Comparison of ENCODE assay signal across 12 mouse cellular contexts in the genomic region with DNA sequence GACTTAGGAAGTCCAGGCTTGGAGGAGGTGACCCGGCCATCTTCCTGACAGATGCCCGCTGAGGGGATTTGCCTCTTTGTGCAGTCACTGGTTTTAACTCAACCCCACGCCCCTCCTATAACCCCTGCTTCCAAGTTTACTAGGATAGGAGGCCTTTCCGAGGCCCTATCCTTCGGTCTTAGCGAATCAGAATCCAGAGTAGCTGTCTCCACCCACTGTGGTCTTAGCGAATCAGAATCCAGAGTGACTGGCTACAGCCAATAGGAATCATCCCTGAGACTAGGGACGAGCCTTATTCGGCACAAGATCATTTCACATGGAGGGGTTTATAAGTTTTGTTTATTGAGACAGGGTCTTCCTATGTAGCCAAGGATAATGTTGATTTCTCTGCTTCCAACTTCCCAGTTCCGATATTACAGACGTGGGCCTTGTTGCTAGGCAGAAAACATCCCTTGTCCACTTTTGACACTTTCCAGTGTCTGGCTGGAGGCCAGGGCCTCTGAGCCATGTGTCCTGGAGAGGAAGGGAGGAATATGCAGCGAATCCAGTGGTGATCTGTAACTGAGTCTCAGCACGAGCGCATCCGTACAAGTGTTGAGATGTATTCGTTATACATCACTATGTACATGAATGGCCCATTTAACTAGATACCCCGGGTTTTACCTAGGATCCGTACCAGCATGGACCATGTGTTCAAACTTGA. TPM values are rescaled to one million over a fixed set of nuclear protein-coding genes. Genes with fewer than 3 reads are reported as not detected.
DNase-seq lines count a peak whose midpoint lies in the region; ATAC-seq lines count a peak whose summit lies in the region.
"Had no signal": no experiment of that assay in that cellular context is flagged by ENCODE, and none has a peak within 500 bp of the region (broad histone marks: within the 10 kb centered on the region; RNA-seq: fewer than 3 reads in every experiment).

No protein-coding gene starts in this region.

- ATAC-seq in midbrain, embryonic 13.5 days: no peak
- ATAC-seq in heart, embryonic 14.5 days (ENCODE audit: insufficient number of reproducible peaks, insufficient read depth, low FRiP score, low read depth): peak; percentile 58
- ATAC-seq in stomach, embryonic 16.5 days (ENCODE audit: insufficient read depth, low FRiP score): peak; percentile 31; the same call in 1 of the 2 replicates
- ATAC-seq in forebrain, embryonic 13.5 days: no peak
- ATAC-seq: forebrain, embryonic 15.5 days had no signal

- no peaks in the 10 kb centered on the region for H3K36me3 ChIP-seq in midbrain, embryonic 10.5 days
- no peaks in the 10 kb centered on the region for H3K36me3 ChIP-seq in midbrain, embryonic 13.5 days
- no peaks in the 10 kb centered on the region for H3K36me3 ChIP-seq in heart, embryonic 14.5 days (ENCODE audit: control insufficient read depth, insufficient read depth, low read length)
- no peaks in the 10 kb centered on the region for H3K36me3 ChIP-seq in stomach, embryonic 16.5 days (ENCODE audit: control insufficient read depth, insufficient read depth, low read length)
- H3K36me3 ChIP-seq in forebrain, embryonic 13.5 days (ENCODE audit: poor library complexity, severe bottlenecking): no peaks in the 10 kb centered on the region
- H3K36me3 ChIP-seq: forebrain, embryonic 15.5 days; hindbrain, embryonic 12.5 days had no signal

- H3K4me2 ChIP-seq in midbrain, embryonic 13.5 days (replicated peaks): no peak overlapping the region
- H3K4me2 ChIP-seq in heart, embryonic 14.5 days (ENCODE audit: low read length): no peak overlapping the region
- H3K4me2 ChIP-seq in stomach, embryonic 16.5 days (ENCODE audit: low read depth, low read length): no peak overlapping the region
- H3K4me2 ChIP-seq in forebrain, embryonic 13.5 days: no peak overlapping the region
- H3K4me2 ChIP-seq: forebrain, embryonic 15.5 days; hindbrain, embryonic 12.5 days had no signal

- H3K4me3 ChIP-seq in midbrain, embryonic 10.5 days: no peak overlapping the region; the same call in 1 of the 2 replicates
- H3K4me3 ChIP-seq in midbrain, embryonic 13.5 days (replicated peaks): no peak overlapping the region
- no peak overlapping the region for H3K4me3 ChIP-seq in heart, embryonic 14.5 days (ENCODE audit: control insufficient read depth in 1 of 2, insufficient read depth in 1 of 2, low read depth in 1 of 2, low read length in 2 of 2)
- no peak overlapping the region for H3K4me3 ChIP-seq in stomach, embryonic 16.5 days (replicated peaks; ENCODE audit: low read length)
- H3K4me3 ChIP-seq in forebrain, embryonic 13.5 days: no peak overlapping the region
- H3K4me3 ChIP-seq: forebrain, embryonic 15.5 days; hindbrain, embryonic 12.5 days had no signal

- no peaks in the 10 kb centered on the region for H3K27me3 ChIP-seq in midbrain, embryonic 10.5 days (ENCODE audit: low read depth, poor library complexity, severe bottlenecking)
- H3K27me3 ChIP-seq in midbrain, embryonic 13.5 days: no peaks in the 10 kb centered on the region
- H3K27me3 ChIP-seq in heart, embryonic 14.5 days (ENCODE audit: control insufficient read depth, insufficient read depth, low read length): no peaks in the 10 kb centered on the region
- H3K27me3 ChIP-seq in stomach, embryonic 16.5 days (ENCODE audit: control insufficient read depth, insufficient read depth, low read length): no peaks in the 10 kb centered on the region
- no peaks in the 10 kb centered on the region for H3K27me3 ChIP-seq in forebrain, embryonic 13.5 days
- H3K27me3 ChIP-seq: forebrain, embryonic 15.5 days; hindbrain, embryonic 12.5 days had no signal

- H3K4me1 ChIP-seq in midbrain, embryonic 10.5 days: peaks cover 37% of the 10 kb centered on the region
- peaks cover 36% of the 10 kb centered on the region for H3K4me1 ChIP-seq in midbrain, embryonic 13.5 days (replicated peaks)
- H3K4me1 ChIP-seq in heart, embryonic 14.5 days (ENCODE audit: control insufficient read depth in 2 of 2, insufficient read depth in 2 of 2, low read length in 2 of 2): peaks cover 30 to 36% of the 10 kb centered on the region in 2 experiments
- H3K4me1 ChIP-seq in stomach, embryonic 16.5 days (ENCODE audit: control insufficient read depth, insufficient read depth, low read length): peaks cover 23% of the 10 kb centered on the region
- peaks cover 9% of the 10 kb centered on the region for H3K4me1 ChIP-seq in forebrain, embryonic 13.5 days

- DNase-seq in heart, adult 9 months (ENCODE audit: low spot score in 2 of 2): peak; percentile 33 to 55
- DNase-seq in heart, adult 8-10 months (ENCODE audit: low spot score): no peak
- peak; percentile 40 for DNase-seq in midbrain, embryonic 10.5 days (ENCODE audit: low spot score)
- no peak for DNase-seq in cerebellum, adult 8-10 months
- DNase-seq: adrenal gland, adult 8-10 months; thymus, postnatal 4 days had no signal

- no peaks in the 10 kb centered on the region for H3K9me3 ChIP-seq in midbrain, embryonic 10.5 days (replicated peaks)
- H3K9me3 ChIP-seq in midbrain, embryonic 13.5 days: no peaks in the 10 kb centered on the region
- H3K9me3 ChIP-seq in heart, embryonic 14.5 days (ENCODE audit: control insufficient read depth, low read length): no peaks in the 10 kb centered on the region
- H3K9me3 ChIP-seq in stomach, embryonic 16.5 days (replicated peaks; ENCODE audit: control insufficient read depth, low read length): no peaks in the 10 kb centered on the region
- no peaks in the 10 kb centered on the region for H3K9me3 ChIP-seq in forebrain, embryonic 13.5 days (replicated peaks)
- H3K9me3 ChIP-seq: forebrain, embryonic 15.5 days; hindbrain, embryonic 12.5 days had no signal

- H3K27ac ChIP-seq in midbrain, embryonic 10.5 days (replicated peaks): peak overlapping the region; percentile 60
- H3K27ac ChIP-seq in midbrain, embryonic 13.5 days: no peak overlapping the region
- H3K27ac ChIP-seq in heart, embryonic 14.5 days (replicated peaks in 1 of 2; ENCODE audit: control insufficient read depth in 1 of 2, insufficient read depth in 1 of 2, low read depth in 2 of 2, low read length in 2 of 2): peak overlapping the region; percentile 25 to 50; a peak in 3 of 4 replicates
- no peak overlapping the region for H3K27ac ChIP-seq in stomach, embryonic 16.5 days (ENCODE audit: low read length)
- H3K27ac ChIP-seq in forebrain, embryonic 13.5 days: no peak overlapping the region
- H3K27ac ChIP-seq: forebrain, embryonic 15.5 days; hindbrain, embryonic 12.5 days had no signal

- no peak overlapping the region for H3K9ac ChIP-seq in midbrain, embryonic 13.5 days (replicated peaks)
- no peak overlapping the region for H3K9ac ChIP-seq in heart, embryonic 14.5 days (ENCODE audit: low read length)
- no peak overlapping the region for H3K9ac ChIP-seq in stomach, embryonic 16.5 days (ENCODE audit: low read length)
- no peak overlapping the region for H3K9ac ChIP-seq in forebrain, embryonic 13.5 days
- H3K9ac ChIP-seq: forebrain, embryonic 15.5 days; hindbrain, embryonic 12.5 days had no signal

- 71% methylated on average over 18 of the region's 18 CpGs for WGBS in midbrain, embryonic 10.5 days
- 72% methylated on average over 18 of the region's 18 CpGs for WGBS in midbrain, embryonic 13.5 days
- 55% methylated on average over 18 of the region's 18 CpGs for WGBS in heart, embryonic 14.5 days
- WGBS in stomach, embryonic 16.5 days: 66% methylated on average over 18 of the region's 18 CpGs
- WGBS in forebrain, embryonic 13.5 days: 82% methylated on average over 18 of the region's 18 CpGs

RNA-seq across cellular contexts. Expression of a gene that starts 12.9 kb away (rescaled TPM):
- 10 to 100 TPM in 3 of 4 experiments, 1 to 10 TPM in 1; 9.8 to 19.2 (median 16.3) TPM for total RNA-seq in heart, adult 8-10 months (2022)
- polyA plus RNA-seq in midbrain, embryonic 10.5 days (2016; fragmentation: Nextera tagmentation; extraction: Ambion mirVana): 0.54 and 0.61 TPM in 2 replicates
- 1.7 TPM in 2 replicates for polyA plus RNA-seq in midbrain, embryonic 13.5 days (2015; fragmentation: Nextera tagmentation; extraction: Ambion mirVana)
- polyA plus RNA-seq in heart, embryonic 14.5 days (2014; fragmentation: Nextera tagmentation; extraction: Ambion mirVana): 13.0 and 13.2 TPM in 2 replicates
- 3.1 and 3.3 TPM in 2 replicates for polyA plus RNA-seq in stomach, embryonic 16.5 days (2015; fragmentation: Nextera tagmentation; extraction: Ambion mirVana)
- 1.5 and 1.7 TPM in 2 replicates for polyA plus RNA-seq in forebrain, embryonic 13.5 days (2015; fragmentation: Nextera tagmentation; extraction: Ambion mirVana)

Comparison
In these comparisons a context has a peak if more than half of its experiments do, and no peak if none do; other contexts are left out.
1. DNase-seq: peak in heart, adult 9 months (2 of 2) and midbrain, embryonic 10.5 days (single experiment); none in heart, adult 8-10 months (single experiment) and cerebellum, adult 8-10 months (single experiment).
2. H3K27ac ChIP-seq: peak in midbrain, embryonic 10.5 days (single experiment) and heart, embryonic 14.5 days (2 of 2); none in midbrain, embryonic 13.5 days (single experiment), stomach, embryonic 16.5 days (single experiment) and forebrain, embryonic 13.5 days (single experiment).
3. ATAC-seq: peak in heart, embryonic 14.5 days (single experiment) and stomach, embryonic 16.5 days (single experiment); none in midbrain, embryonic 13.5 days (single experiment) and forebrain, embryonic 13.5 days (single experiment).